Mouse (Mus musculus) ES-E14 (cell line): Measurements from ENCODE around the gene Glycam1.

Experiments used
- CHD2 ChIP-seq: IDR thresholded peaks from 2 replicates; pipeline ENCODE4 v1.6.1; 2014; ENCODE audit warnings: mild to moderate bottlenecking, low read depth, low read length, inconsistent platforms
- HCFC1 ChIP-seq: IDR thresholded peaks from 2 replicates; pipeline ENCODE4 v1.6.1; 2012; ENCODE audit warnings: low read length, inconsistent platforms, borderline replicate concordance; ENCODE audit not compliant: insufficient read depth
- MAFK ChIP-seq: IDR thresholded peaks from 2 replicates; pipeline ENCODE4 v1.6.1; 2014; ENCODE audit warnings: mild to moderate bottlenecking, low read depth, low read length, inconsistent platforms; ENCODE audit not compliant: insufficient read depth
- ZC3H11A ChIP-seq: IDR thresholded peaks from 2 replicates; pipeline ENCODE4 v1.6.1; 2012; ENCODE audit warnings: low read depth, mild to moderate bottlenecking, inconsistent platforms, low read length, borderline replicate concordance
- ZNF384 ChIP-seq: IDR thresholded peaks from 2 replicates; pipeline ENCODE4 v1.6.1; 2012; ENCODE audit warnings: low read depth, low read length, inconsistent platforms

DNA sequence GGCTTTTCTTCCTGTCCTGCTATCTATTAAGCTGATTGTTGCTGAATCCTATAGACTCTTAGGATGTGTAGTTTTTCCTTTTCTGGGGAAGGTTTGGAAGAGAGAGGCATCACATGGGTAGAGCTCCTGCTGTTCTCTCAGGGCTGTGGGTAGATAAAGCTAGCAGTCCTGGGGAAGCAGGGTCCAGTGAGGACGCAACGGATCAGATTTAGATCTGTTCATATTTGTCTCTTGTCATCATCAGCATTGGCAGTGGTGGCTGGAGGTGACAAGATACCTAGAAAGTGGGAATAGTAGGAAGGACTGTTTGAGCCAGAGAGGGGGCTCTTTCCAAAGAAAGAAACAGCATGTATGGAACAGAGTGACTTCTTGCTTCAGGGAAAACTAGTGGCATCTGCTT, 29.9 kb downstream of the Glycam1 start:
- TF ChIP-seq MAFK (no peak), ZNF384 (no peak), ZC3H11A (no peak), HCFC1 (no peak), CHD2 (no peak)
